Mouse (Mus musculus) retina, adult 2 months (tissue): ENCODE measurements around the gene Hoxa3.

Experiments
- DNase-seq: peaks from one replicate; pipeline ENCODE4 v3.0.0-alpha.2; 2012; ENCODE audit warnings: low read depth, low spot score

Gene Hoxa3

DNA sequence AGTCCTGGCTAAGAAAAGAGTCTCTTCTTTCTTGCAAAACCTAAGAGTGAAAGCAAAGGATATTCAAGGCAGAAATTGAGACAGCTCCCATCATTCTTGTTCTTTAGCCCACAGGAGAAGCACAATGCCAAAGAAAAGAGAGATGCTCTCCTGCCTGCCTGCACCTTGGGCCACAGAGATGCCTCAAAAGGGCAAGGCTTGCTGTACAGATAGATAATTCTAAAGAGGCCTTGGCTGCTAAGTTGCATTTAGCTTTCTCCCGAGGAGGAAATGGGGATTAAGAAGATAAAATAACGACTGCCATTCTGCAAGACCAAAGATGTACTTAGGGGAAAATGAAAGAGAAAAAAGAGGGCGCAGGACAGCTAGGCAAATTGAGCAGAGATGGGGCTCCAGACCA is 33.8 kb upstream of the Hoxa3 start:
- no peak for DNase-seq

DNA sequence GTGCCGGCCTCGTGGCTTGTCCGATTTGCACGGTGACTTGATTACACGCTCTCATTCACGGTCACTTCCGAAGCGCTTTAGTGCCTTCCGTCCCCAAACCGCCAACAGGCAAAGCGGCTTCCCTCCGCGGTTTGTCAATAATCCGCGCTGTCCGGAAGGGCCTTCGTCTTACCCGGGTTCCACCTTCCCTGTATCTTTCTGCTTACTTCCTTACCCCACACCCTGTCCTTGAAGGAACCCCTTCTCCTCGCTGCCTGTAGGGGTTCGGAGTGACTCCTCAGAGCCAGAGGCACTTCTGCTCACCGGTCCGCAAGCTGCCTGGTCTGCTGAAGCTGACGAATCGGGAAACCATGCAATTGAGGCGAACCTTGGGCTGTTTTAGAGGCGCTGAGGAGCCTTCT is 33.3 kb upstream of the Hoxa3 start:
- no peak for DNase-seq

- no peak for DNase-seq
These were observed 32.6 kb upstream of the Hoxa3 start, which contains the start of gene Hoxa11 for GRCm38 (mm10) chr6:52245757-52246142. Gene Hoxa11, minus strand, starts transcription at chr6:52245810.

DNA sequence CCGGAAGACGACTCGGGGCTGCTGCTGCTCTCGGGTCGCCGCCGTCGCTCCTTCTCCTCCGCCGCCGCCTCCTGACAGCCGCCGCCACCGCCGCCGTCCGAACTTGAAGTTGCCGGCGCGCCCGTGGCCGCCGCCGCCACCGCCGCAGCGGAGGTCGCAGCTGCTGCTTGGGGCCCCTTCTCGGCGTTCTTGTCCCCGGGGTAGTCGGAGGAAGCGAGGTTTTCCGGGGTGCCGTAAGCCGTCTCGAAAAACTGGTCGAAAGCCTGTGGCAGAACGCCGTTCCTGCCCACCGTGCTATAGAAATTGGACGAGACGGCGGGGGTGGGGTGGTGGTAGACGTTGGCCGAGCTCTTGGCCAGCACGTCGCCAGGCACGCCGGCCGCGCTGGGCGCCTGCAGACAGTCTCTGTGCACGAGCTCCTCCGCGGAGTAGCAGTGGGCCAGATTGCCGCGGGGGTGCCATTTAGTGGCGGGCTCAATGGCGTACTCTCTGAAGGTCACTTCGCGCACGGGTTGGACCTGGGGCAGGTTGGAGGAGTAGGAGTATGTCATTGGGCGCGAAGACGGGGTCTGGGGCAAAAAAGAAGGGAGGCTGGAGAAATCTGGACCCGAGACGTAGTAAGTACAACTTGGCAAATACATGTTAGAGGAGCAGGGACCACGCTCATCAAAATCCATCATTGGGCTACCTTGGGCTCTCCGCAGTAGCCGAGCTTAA is 32.1 kb upstream of the Hoxa3 start:
- no peak for DNase-seq

- DNase-seq, result no peak
These were observed 31.4 kb upstream of the Hoxa3 start for GRCm38 (mm10) chr6:52244471-52245039.

DNA sequence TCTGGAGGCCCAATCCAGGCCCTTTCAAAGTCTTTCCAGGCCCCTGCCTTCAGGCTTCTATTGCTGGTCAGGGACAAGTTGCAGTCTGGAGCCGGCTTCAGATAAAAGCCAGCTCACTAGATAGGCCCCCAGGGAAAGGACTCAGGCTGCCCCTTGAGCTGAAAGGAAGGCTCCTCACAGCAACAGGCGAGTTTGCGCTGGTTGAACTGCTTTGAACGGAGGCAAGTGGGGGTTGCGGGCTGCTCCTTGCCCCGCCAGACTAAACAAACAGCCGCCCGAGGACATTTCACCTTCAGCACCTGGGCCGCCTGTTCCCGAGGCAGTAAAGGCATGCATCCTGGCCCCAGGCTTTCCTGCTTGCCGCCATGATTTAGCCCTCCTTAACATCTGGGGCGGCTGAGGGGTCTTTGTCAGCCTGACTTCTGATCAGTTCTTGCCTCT is 30.6 kb upstream of the Hoxa3 start:
- no peak for DNase-seq

GRCm38 (mm10) chr6:52242801-52243332 is 29.7 kb upstream of the Hoxa3 start:
- no peak for DNase-seq

- DNase-seq, result no peak
These were observed 28.0 kb upstream of the Hoxa3 start for GRCm38 (mm10) chr6:52241001-52241621.

DNA sequence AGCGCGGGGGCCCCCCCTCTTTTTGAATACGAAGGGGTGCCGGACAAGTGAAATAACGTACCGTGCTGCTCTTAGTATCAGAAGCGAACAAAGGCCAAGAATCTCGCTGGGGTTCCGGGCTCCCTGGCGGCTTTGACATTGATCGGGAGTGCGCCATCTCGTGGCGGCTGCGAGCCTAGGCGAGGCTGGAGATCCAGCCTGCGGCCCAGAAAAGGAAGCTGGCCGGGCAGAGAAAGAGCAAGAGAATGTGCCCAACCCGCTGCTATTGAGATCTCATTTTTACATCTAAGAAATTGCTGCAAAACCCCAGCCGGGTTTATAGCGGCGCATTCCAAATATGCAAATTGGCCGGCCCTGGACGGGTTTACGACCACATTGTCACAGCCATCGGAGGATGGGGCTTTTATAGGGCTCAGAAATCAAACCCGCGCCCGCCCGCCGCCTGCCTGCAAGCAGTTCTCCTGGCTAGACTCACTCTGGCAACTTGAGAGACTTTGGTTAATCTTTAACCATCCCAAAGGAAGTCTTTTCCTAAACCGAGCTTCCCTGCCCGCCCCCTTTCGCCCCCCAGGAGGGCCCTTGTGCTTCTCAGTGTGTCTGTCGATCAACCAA is 27.4 kb upstream of the Hoxa3 start, which contains the start of gene Hoxa10:
Hoxa10 (minus strand) TSS at position 466 of the 612 bp plus-strand sequence.
- no peak for DNase-seq

GRCm38 (mm10) chr6:52239625-52240388 is 26.7 kb upstream of the Hoxa3 start:
- no peak for DNase-seq

- DNase-seq, result no peak
These were observed 25.8 kb upstream of the Hoxa3 start for GRCm38 (mm10) chr6:52238976-52239375.

- DNase-seq, result no peak
These were observed 25.0 kb upstream of the Hoxa3 start for GRCm38 (mm10) chr6:52238155-52238545.

DNA sequence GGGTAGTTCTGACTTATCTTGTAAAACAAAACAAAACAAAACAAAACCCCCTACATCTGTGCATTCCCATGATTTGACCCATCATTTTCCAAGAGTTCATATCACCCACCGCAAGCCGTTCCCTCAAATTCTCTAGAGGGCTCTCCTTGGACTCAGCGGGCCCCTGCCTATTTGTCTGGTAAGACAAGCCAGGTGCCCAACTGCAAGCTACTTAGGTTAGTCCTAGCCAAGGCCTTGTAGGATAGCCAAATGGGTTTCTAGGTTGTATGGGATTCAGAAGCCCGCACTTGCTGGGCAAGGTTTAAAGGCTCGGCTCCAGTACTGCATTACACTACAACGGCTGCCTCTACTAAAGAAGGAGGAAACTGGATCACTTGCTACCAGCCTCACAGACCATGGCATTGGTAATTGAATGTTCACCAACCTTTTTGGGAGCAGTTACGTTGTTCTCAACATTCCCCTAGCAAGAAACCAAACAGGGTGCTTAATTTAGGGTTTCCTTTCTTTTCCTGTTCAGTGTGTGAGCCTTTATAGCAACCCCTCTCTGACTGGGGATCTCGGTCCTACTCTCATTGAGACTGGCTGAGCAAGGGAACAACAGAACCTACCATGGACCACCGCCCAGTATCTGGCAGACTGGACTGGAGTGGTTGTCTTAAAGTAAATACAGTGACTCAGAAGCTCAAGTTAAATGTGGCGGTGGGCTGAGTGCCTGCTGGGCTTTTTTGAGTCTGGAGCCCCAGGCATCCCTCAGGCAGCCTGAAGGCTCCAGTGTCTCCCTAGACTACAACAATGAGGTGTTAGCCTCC is 24.4 kb upstream of the Hoxa3 start:
- no peak for DNase-seq

DNA sequence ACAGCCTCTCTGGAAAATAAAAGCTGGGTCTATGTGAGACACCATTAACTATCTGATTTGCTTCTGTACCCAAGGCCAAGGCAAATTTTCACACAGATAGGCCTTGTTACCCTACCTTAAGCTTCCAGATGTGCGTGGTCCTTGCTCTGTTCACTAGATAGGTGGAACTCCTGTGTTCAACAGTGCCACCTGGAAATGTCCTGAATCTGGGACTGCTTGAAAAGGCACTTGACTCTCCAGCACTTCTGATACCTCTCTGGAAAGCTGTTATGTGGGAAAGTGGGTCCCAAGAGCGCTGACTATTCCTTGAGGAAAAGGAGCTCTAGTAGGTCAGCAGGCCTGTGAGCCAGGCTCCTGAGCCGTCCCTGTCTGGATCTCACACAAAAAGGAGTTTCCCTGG is 23.7 kb upstream of the Hoxa3 start:
- no peak for DNase-seq

DNA sequence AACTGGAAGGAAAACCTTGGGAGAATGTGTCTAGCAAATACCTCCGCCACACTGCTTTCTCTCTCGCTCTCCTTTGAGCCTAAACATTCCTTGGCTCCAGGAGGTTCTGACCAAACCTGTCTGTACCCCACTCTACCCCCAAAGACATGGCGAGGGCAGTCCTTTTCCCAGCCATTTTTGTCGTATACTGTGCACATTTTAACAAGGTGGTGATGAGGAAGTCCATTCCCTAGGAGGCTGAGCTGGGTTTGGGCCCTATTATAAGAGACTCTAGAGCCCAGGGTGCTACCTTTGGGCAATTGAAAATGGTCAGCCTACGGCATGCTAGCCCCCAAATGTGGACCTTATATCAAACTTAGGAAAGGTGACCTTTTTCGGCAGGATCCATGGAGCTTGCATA is 22.7 kb upstream of the Hoxa3 start:
- no peak for DNase-seq

DNA sequence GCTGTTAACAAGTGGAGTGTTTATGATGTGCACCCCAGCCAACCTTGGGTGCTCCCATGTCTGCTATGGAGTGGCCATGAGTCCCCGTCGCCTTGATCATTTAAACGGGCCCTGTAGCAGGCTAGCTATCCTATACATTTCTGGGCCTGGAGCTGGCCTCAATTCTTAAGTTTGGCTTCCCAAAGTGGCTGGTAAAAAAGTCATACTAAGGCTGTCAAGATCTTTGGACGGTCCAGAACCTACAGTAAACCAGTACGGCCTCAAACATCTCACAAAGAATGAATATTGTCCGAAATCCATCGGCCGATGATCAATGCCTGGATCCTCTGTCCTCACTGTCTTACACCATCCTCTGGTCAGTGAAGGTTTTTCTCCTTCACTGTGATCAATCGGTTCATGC is 22.1 kb upstream of the Hoxa3 start:
- DNase-seq, result no peak

DNA sequence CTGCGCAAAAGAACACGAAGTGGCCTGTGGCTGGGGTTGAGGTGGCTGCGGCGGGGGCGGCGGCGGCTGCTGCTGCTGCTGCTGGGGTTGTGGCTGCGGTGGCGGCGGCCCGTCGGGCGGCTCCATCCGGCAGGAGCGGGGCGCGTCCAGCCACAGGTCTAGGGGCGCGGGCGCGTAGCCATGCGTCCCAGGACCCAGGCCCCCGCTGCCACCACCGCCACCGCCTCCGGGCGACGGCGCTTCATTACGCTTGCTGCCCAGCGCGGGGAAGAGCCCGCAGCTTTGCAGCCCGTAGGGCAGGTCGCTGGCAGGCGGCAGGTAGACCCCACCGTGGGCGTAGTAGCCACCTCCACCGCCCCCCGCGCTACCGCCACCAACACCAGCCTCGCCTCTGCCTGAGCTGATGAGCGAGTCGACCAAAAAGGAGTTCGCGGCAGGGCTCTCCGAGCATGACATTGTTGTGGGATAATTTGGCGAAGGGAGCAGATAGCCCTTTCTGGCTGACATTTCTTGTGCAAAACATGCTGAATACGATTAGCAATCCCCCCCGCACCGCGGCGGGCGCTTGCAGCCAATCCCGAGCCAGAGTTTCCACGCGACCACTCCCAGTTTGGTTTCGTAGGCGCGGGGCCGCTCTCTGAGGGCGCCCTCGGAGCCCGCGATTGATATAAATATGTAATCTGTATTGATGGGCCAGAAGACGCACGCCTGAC is 21.4 kb upstream of the Hoxa3 start:
- DNase-seq, result no peak

DNA sequence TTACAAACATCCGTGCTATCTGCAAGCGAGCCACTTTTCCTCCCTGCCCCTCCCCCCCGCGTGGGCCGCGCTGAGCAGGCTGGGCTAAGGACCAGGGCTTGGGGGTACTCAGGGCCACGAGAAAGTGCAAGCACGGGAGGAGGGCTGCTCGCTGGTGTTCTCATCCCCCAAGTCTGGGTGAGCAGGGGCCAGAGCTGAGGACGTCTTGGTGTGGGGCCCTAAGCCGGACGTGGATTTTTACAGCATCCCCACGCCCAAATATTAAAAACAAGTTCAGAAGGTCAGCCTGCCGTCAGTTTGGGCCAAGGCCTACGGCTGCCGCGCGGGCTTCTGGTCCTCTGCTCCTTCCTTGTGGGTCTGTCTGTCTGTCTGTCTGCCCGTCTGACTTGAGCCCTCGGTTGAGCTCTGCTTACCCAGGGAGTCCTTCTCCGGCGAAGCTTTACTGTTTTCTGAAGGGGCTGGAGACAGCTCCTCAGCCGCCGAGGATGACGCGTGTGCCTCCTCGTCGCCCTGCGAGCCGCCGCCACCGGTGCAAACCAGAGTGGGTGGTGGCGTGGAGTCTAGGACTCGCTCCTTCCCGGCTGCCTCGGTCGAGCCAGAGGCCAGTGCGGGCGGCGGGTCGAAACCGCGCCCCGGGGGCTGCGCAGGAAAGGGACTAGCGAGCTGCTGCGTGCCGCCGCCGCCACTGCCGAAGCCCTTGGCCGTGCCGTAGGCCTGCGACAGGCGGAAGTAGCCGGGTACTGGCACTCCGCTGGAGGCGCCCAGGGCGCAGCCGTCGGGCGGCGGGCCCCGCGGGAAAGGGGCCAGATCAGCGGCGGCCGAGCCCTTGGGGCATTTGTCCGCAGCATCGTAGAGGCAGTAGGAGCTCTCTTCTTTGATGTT is 20.7 kb upstream of the Hoxa3 start:
- DNase-seq, result no peak

- no peak for DNase-seq
These were observed 19.9 kb upstream of the Hoxa3 start for GRCm38 (mm10) chr6:52232984-52233545.
